Comparison of ENCODE assay signal across 8 mouse cellular contexts in the genomic region with DNA sequence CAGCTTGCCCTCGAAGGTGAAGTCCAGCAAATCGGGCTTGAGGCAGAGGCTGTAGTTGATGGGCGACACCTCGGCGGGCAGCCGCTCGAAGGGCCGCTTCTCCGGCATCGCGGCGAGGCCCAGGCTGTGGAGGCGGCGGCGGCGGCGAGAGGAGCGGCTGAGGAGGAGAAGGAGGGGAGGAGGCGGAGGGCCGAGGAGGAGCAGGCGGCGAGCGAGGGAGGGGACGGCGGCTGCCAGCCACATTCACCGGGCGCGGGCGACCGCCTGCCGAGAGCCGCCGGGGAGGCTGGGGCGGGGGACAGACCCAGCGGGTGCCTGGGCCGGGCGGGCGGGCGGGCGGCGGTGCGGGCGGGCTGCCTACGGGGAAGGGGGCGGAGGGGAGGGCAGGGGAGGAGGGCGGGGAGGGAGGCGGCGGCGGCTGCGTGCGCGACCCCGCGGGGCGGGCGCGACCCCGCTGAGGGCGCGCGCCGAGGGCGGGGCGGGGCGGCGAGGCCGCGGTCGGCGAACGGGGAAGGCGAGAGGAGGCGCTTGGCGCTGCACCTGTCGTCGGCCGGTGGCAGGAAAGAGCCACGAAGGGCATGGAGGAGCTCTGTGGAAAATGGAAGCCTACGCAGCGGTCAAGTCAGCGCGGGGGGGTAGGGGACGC. TPM values are rescaled to one million over a fixed set of nuclear protein-coding genes. Genes with fewer than 3 reads are reported as not detected.
A peak's percentile ranks its signal among the peaks of the same experiment; 100 is the strongest.
DNase-seq lines count a peak whose midpoint lies in the region; ATAC-seq lines count a peak whose summit lies in the region.

A gene (minus strand): TSS at position 423 of the 646 bp plus-strand sequence.

- H3K36me3 ChIP-seq in embryonic facial prominence, embryonic 11.5 days (replicated peaks; ENCODE audit: control insufficient read depth, insufficient read depth, low read depth, low read length), result no peaks in the 10 kb centered on the region
- H3K36me3 ChIP-seq in limb, embryonic 13.5 days, result no peaks in the 10 kb centered on the region
- no peaks in the 10 kb centered on the region for H3K36me3 ChIP-seq in midbrain, embryonic 15.5 days (replicated peaks)

- H3K9me3 ChIP-seq in embryonic facial prominence, embryonic 11.5 days (replicated peaks; ENCODE audit: control insufficient read depth, low read length), result no peaks in the 10 kb centered on the region
- H3K9me3 ChIP-seq in limb, embryonic 13.5 days, result no peaks in the 10 kb centered on the region
- H3K9me3 ChIP-seq in midbrain, embryonic 15.5 days, result no peaks in the 10 kb centered on the region

- peak within 1 kb of the TSS; percentile 90 for H3K27ac ChIP-seq in embryonic facial prominence, embryonic 11.5 days (replicated peaks; ENCODE audit: low read depth, low read length)
- peak within 1 kb of the TSS; percentile 89 for H3K27ac ChIP-seq in limb, embryonic 13.5 days
- H3K27ac ChIP-seq in midbrain, embryonic 15.5 days, result peak within 1 kb of the TSS; percentile 97

- under 1% methylated on average over 36 of the region's 83 CpGs for WGBS in embryonic facial prominence, embryonic 11.5 days
- WGBS in limb, embryonic 13.5 days, result under 1% methylated on average over 22 of the region's 83 CpGs
- WGBS in midbrain, embryonic 15.5 days, result under 1% methylated on average over 41 of the region's 83 CpGs

- no peaks in the 10 kb centered on the region for H3K4me1 ChIP-seq in embryonic facial prominence, embryonic 11.5 days (ENCODE audit: control insufficient read depth, insufficient read depth, low read length)
- peaks cover 20% of the 10 kb centered on the region for H3K4me1 ChIP-seq in limb, embryonic 13.5 days
- peaks cover 31% of the 10 kb centered on the region for H3K4me1 ChIP-seq in midbrain, embryonic 15.5 days

- DNase-seq in 3134 (ENCODE audit: extremely low read depth, insufficient read length, low spot score), result peak; percentile 64
- DNase-seq in adrenal gland, postnatal 25 days, result peak; percentile 84
- DNase-seq in embryonic facial prominence, embryonic 11.5 days (ENCODE audit: low spot score), result peak; percentile 77
- DNase-seq in heart, adult 11 months, result peak; percentile 98
- DNase-seq in kidney, adult 18-20 months, result peak; percentile 79
- peak; percentile 70 to 75 for DNase-seq in spleen, adult 18-20 months

- peak within 1 kb of the TSS; percentile 69 for H3K4me2 ChIP-seq in embryonic facial prominence, embryonic 11.5 days (ENCODE audit: low read depth, low read length)
- peak within 1 kb of the TSS; percentile 85 for H3K4me2 ChIP-seq in limb, embryonic 13.5 days (replicated peaks)
- peak within 1 kb of the TSS; percentile 61 for H3K4me2 ChIP-seq in midbrain, embryonic 15.5 days

- peak within 1 kb of the TSS; percentile 98 for H3K9ac ChIP-seq in embryonic facial prominence, embryonic 11.5 days (replicated peaks; ENCODE audit: low read length)
- peak within 1 kb of the TSS; percentile 98 for H3K9ac ChIP-seq in limb, embryonic 13.5 days
- peak within 1 kb of the TSS; percentile 94 for H3K9ac ChIP-seq in midbrain, embryonic 15.5 days

- ATAC-seq in embryonic facial prominence, embryonic 11.5 days (replicated peaks; ENCODE audit: insufficient number of reproducible peaks, low FRiP score, low TSS enrichment, low read depth), result peak; percentile 79
- ATAC-seq in limb, embryonic 13.5 days (ENCODE audit: low FRiP score, low read depth), result peak; percentile 68
- peak; percentile 68 for ATAC-seq in midbrain, embryonic 15.5 days (replicated peaks)

- H3K27me3 ChIP-seq in embryonic facial prominence, embryonic 11.5 days (ENCODE audit: control insufficient read depth, insufficient read depth, low read length), result no peaks in the 10 kb centered on the region
- no peaks in the 10 kb centered on the region; the same call in 1 of the 2 replicates for H3K27me3 ChIP-seq in limb, embryonic 13.5 days
- H3K27me3 ChIP-seq in midbrain, embryonic 15.5 days (replicated peaks), result no peaks in the 10 kb centered on the region

- peak within 1 kb of the TSS; percentile 100 for H3K4me3 ChIP-seq in embryonic facial prominence, embryonic 11.5 days (ENCODE audit: low read depth, low read length)
- H3K4me3 ChIP-seq in limb, embryonic 13.5 days, result peak within 1 kb of the TSS; percentile 96
- peak within 1 kb of the TSS; percentile 74 for H3K4me3 ChIP-seq in midbrain, embryonic 15.5 days

RNA-seq across cellular contexts. Expression of the gene that starts here (rescaled TPM):
- total RNA-seq in adrenal gland, postnatal 25 days (2021), result 109 and 110 TPM in 2 replicates
- polyA plus RNA-seq in embryonic facial prominence, embryonic 11.5 days (2014; fragmentation: Nextera tagmentation; extraction: Ambion mirVana), result 70.3 and 75.1 TPM in 2 replicates
- polyA plus RNA-seq in limb, embryonic 13.5 days (2015; fragmentation: Nextera tagmentation; extraction: Ambion mirVana), result 90.8 and 96.0 TPM in 2 replicates
- polyA plus RNA-seq in midbrain, embryonic 15.5 days (2015; fragmentation: Nextera tagmentation; extraction: Ambion mirVana), result 144 and 161 TPM in 2 replicates

Comparison
In these comparisons a context has a peak if more than half of its experiments do, and no peak if none do; other contexts are left out.
1. Peak in every context shown above with its lines: DNase-seq, ATAC-seq, H3K4me3 ChIP-seq and H3K27ac ChIP-seq.